In the genomic region with DNA sequence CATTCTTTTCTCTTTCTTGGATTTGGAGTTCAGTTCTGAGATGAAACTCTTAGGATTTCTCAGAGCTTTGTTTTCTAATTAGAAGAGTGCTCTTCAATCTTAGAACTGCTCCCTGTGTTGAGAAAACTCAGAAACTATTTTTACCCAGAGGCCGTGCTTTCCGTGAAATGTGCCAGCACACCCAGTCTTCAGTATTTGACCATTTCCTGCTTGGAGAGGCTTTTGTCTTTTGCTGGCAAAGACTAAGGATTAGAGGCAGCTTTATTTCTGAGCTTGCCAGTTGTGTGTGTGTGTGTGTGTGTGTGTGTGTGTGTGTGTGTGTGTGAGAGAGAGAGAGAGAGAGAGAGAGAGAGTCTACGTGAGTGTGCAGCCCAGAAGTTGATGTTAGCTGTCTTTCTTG, we compare ENCODE assay signal across 19 mouse cellular contexts. TPM values are rescaled to one million over a fixed set of nuclear protein-coding genes. Genes with fewer than 3 reads are reported as not detected.
A peak's percentile ranks its signal among the peaks of the same experiment; 100 is the strongest.
DNase-seq lines count a peak whose midpoint lies in the region; ATAC-seq lines count a peak whose summit lies in the region.
"Had no signal": no experiment of that assay in that cellular context is flagged by ENCODE, and none has a peak within 500 bp of the region (broad histone marks: within the 10 kb centered on the region; RNA-seq: fewer than 3 reads in every experiment).

No protein-coding gene starts in this region.

- H3K27me3 ChIP-seq in heart, embryonic 16.5 days (ENCODE audit: control insufficient read depth, insufficient read depth, low read length): no peaks in the 10 kb centered on the region
- no peaks in the 10 kb centered on the region for H3K27me3 ChIP-seq in heart, embryonic 10.5 days (ENCODE audit: insufficient read depth, poor library complexity, severe bottlenecking)
- H3K27me3 ChIP-seq in embryonic facial prominence, embryonic 15.5 days: no peaks in the 10 kb centered on the region
- no peaks in the 10 kb centered on the region for H3K27me3 ChIP-seq in limb, embryonic 10.5 days (ENCODE audit: low read depth, poor library complexity, severe bottlenecking)
- H3K27me3 ChIP-seq: forebrain, embryonic 13.5 days; lung, embryonic 15.5 days; neural tube, embryonic 15.5 days had no signal

- 40% methylated on average over 3 of the region's 3 CpGs for WGBS in heart, embryonic 16.5 days
- WGBS in heart, embryonic 10.5 days: 75% methylated on average over 3 of the region's 3 CpGs
- WGBS in embryonic facial prominence, embryonic 15.5 days: 41% methylated on average over 3 of the region's 3 CpGs
- WGBS in limb, embryonic 10.5 days: 81% methylated on average over 3 of the region's 3 CpGs

- no peaks in the 10 kb centered on the region for H3K4me1 ChIP-seq in heart, embryonic 16.5 days (ENCODE audit: control insufficient read depth, insufficient read depth, low read length)
- no peaks in the 10 kb centered on the region for H3K4me1 ChIP-seq in heart, embryonic 10.5 days
- H3K4me1 ChIP-seq in embryonic facial prominence, embryonic 15.5 days: no peaks in the 10 kb centered on the region
- no peaks in the 10 kb centered on the region for H3K4me1 ChIP-seq in limb, embryonic 10.5 days
- H3K4me1 ChIP-seq: forebrain, embryonic 13.5 days; lung, embryonic 15.5 days; neural tube, embryonic 15.5 days had no signal

- no peaks in the 10 kb centered on the region for H3K9me3 ChIP-seq in heart, embryonic 16.5 days (replicated peaks; ENCODE audit: control insufficient read depth, low read length)
- no peaks in the 10 kb centered on the region for H3K9me3 ChIP-seq in heart, embryonic 10.5 days
- H3K9me3 ChIP-seq in embryonic facial prominence, embryonic 15.5 days (replicated peaks): no peaks in the 10 kb centered on the region
- H3K9me3 ChIP-seq in limb, embryonic 10.5 days (replicated peaks): no peaks in the 10 kb centered on the region
- H3K9me3 ChIP-seq: forebrain, embryonic 13.5 days; lung, embryonic 15.5 days; neural tube, embryonic 15.5 days had no signal

- peak overlapping the region; percentile 35; the same call in 1 of the 2 replicates for H3K27ac ChIP-seq in heart, embryonic 16.5 days (ENCODE audit: low read length)
- no peak overlapping the region for H3K27ac ChIP-seq in heart, embryonic 10.5 days
- 0 out of 2 replicates have a peak overlapping the region, but pooled peaks have one; percentile 11 for H3K27ac ChIP-seq in embryonic facial prominence, embryonic 15.5 days (replicated peaks)
- H3K27ac ChIP-seq in limb, embryonic 10.5 days: no peak overlapping the region
- H3K27ac ChIP-seq: forebrain, embryonic 13.5 days; lung, embryonic 15.5 days; neural tube, embryonic 15.5 days had no signal

- no peak overlapping the region for H3K9ac ChIP-seq in heart, embryonic 16.5 days (ENCODE audit: low read length)
- no peak overlapping the region for H3K9ac ChIP-seq in embryonic facial prominence, embryonic 15.5 days
- H3K9ac ChIP-seq: forebrain, embryonic 13.5 days; lung, embryonic 15.5 days; neural tube, embryonic 15.5 days had no signal

- no peaks in the 10 kb centered on the region for H3K36me3 ChIP-seq in heart, embryonic 16.5 days (ENCODE audit: control insufficient read depth, insufficient read depth)
- no peaks in the 10 kb centered on the region for H3K36me3 ChIP-seq in heart, embryonic 10.5 days
- H3K36me3 ChIP-seq in embryonic facial prominence, embryonic 15.5 days: no peaks in the 10 kb centered on the region
- H3K36me3 ChIP-seq in limb, embryonic 10.5 days: no peaks in the 10 kb centered on the region
- H3K36me3 ChIP-seq: lung, embryonic 15.5 days; neural tube, embryonic 15.5 days had no signal

- no peak overlapping the region for H3K4me2 ChIP-seq in heart, embryonic 16.5 days (ENCODE audit: low read depth, low read length)
- H3K4me2 ChIP-seq in embryonic facial prominence, embryonic 15.5 days (replicated peaks): no peak overlapping the region
- H3K4me2 ChIP-seq: forebrain, embryonic 13.5 days; liver, embryonic 11.5 days; lung, embryonic 15.5 days; midbrain, embryonic 11.5 days; neural tube, embryonic 15.5 days had no signal

- ATAC-seq in heart, embryonic 16.5 days (replicated peaks; ENCODE audit: extremely low read depth, insufficient read depth, low FRiP score): no peak
- no peak for ATAC-seq in embryonic facial prominence, embryonic 15.5 days (ENCODE audit: insufficient number of reproducible peaks, low FRiP score, low TSS enrichment, low read depth)
- ATAC-seq: forebrain, embryonic 13.5 days had no signal

- no peak overlapping the region for H3K4me3 ChIP-seq in heart, embryonic 16.5 days (ENCODE audit: low read length)
- H3K4me3 ChIP-seq in heart, embryonic 10.5 days: no peak overlapping the region
- H3K4me3 ChIP-seq in embryonic facial prominence, embryonic 15.5 days (replicated peaks): no peak overlapping the region
- H3K4me3 ChIP-seq in limb, embryonic 10.5 days: no peak overlapping the region
- H3K4me3 ChIP-seq: forebrain, embryonic 13.5 days; lung, embryonic 15.5 days; myocyte; neural tube, embryonic 15.5 days had no signal

- no peak for DNase-seq in heart, embryonic 10.5 days (ENCODE audit: low spot score)
- peak; percentile 29 to 49 for DNase-seq in kidney, postnatal 25 days
- no peak for DNase-seq in kidney, adult 11 months
- DNase-seq in lung, postnatal 4 days: peak; percentile 40 to 46
- DNase-seq in limb, embryonic 10.5 days (ENCODE audit: low spot score): no peak
- DNase-seq: adrenal gland, adult 2 months; cerebellum, postnatal 14 days; embryo, embryonic 11 days; left cerebral cortex, postnatal 4 days; right cerebral cortex, postnatal 4 days; thymus, postnatal 14 days had no signal

RNA-seq across cellular contexts. Expression of gene Swap70, which starts 6.6 kb away (rescaled TPM):
- 21.4 and 22.3 TPM in 2 replicates for polyA plus RNA-seq in heart, embryonic 16.5 days (2015; fragmentation: Nextera tagmentation; extraction: Ambion mirVana)
- 22.8 and 26.6 TPM in 2 replicates for polyA plus RNA-seq in heart, embryonic 10.5 days (2016; fragmentation: Nextera tagmentation; extraction: Ambion mirVana)
- polyA plus RNA-seq in embryonic facial prominence, embryonic 15.5 days (2015; fragmentation: Nextera tagmentation; extraction: Ambion mirVana): 33.2 TPM in 2 replicates
- polyA plus RNA-seq in limb, embryonic 10.5 days (2016; fragmentation: Nextera tagmentation; extraction: Ambion mirVana): 32.8 and 34.8 TPM in 2 replicates

Comparison
In these comparisons a context has a peak if more than half of its experiments do, and no peak if none do; other contexts are left out.
1. H3K27ac ChIP-seq: peak in heart, embryonic 16.5 days (single experiment) and embryonic facial prominence, embryonic 15.5 days (single experiment); none in heart, embryonic 10.5 days (single experiment) and limb, embryonic 10.5 days (single experiment).
2. DNase-seq: peak in kidney, postnatal 25 days (2 of 2) and lung, postnatal 4 days (2 of 2); none in heart, embryonic 10.5 days (single experiment), kidney, adult 11 months (single experiment) and limb, embryonic 10.5 days (single experiment).